Mouse (Mus musculus): ENCODE measurements around the gene Mrps5.
A peak's percentile ranks its signal among the peaks of the same experiment; 100 is the strongest.
"Not testable (repeated sequence)": the region's sequence is repeated elsewhere in the genome, so short reads cannot be mapped to it uniquely, and the experiment has no call there.

Gene Mrps5

GRCm38 (mm10) chr2:127586694-127587513, at the start of gene Mrps5, which contains the start of gene Zfp661:
Gene Mrps5 (plus strand): TSS chr2:127587222.
Gene Zfp661 (minus strand): TSS chr2:127587094.
- DNase-seq (ENCODE audit: low read depth, low spot score): peak; percentile 54

DNA sequence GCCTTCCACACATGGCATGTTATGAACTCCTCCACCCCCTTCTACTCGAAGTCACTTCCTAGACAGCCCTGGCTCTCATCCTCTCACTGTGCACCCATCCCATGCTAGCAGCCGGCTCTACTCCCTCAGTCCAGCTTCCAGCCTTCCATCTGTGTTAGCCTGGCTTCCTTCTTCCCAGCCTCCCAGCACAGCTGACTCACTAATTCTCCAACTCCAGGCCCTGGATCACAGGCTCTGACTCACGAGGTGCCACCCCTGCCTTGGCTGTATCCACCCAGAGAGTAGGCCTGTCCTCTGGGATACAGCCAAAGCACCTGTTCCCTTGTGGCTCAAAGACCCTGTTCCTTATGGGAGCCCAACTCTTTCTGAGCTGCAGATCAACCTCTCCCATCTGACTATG, 49.5 kb upstream of the Mrps5 start:
- peak; percentile 73 for DNase-seq (ENCODE audit: low read depth, low spot score)

GRCm38 (mm10) chr2:127539494-127539893, 47.5 kb upstream of the Mrps5 start:
- no peak for DNase-seq (ENCODE audit: low read depth, low spot score)

DNA sequence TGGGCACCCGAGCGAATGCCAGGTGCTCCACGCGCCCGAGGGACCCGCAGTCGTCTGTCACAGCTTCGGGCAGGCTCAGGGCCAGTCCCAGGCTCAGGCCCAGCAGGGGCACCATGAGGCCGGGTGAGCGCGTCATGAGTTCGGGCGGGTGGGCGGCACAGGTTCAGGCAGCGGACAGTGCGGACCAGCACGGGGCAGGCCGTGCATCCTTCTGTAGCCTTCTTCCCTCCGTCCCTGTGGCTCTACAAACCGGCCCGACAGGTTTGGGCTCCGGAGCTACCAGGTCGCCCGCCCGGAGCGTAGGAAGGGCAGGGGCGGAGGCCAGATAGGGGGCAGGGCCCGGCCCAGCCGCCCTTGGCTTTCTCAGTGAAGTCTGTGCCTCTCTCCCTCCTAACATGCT, 45.8 kb upstream of the Mrps5 start, which contains the start of gene Prom2:
Prom2 (minus strand) TSS at position 283 of the 400 bp plus-strand sequence.
- no peak for DNase-seq (ENCODE audit: low read depth, low spot score)

GRCm38 (mm10) chr2:127541697-127542096, 45.3 kb upstream of the Mrps5 start:
- DNase-seq (ENCODE audit: low read depth, low spot score): no peak

- DNase-seq (ENCODE audit: low read depth, low spot score): no peak
Observed at GRCm38 (mm10) chr2:127548342-127549074, 38.5 kb upstream of the Mrps5 start.

GRCm38 (mm10) chr2:127549711-127550110, 37.3 kb upstream of the Mrps5 start:
- DNase-seq (ENCODE audit: low read depth, low spot score): no peak

DNA sequence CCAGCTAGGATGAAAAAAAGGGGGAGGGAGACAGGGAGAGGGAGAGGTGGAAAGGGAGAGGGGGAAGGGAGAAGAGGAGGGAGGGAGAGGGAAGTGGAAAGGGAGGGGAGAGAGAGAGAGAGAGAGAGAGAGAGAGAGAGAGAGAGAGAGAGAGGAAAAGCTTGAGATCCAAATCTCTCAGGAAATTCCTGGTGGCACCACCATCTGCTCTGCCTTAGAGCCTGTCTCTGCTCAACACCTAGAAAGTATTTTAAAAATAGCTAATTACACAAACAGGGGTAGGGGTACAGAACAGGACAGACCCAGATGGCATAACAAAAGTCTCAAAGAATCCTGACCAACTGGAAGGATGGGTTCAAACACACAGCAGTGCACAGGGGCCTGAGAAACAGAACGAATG, 36.6 kb upstream of the Mrps5 start:
- no peak for DNase-seq (ENCODE audit: low read depth, low spot score)

DNA sequence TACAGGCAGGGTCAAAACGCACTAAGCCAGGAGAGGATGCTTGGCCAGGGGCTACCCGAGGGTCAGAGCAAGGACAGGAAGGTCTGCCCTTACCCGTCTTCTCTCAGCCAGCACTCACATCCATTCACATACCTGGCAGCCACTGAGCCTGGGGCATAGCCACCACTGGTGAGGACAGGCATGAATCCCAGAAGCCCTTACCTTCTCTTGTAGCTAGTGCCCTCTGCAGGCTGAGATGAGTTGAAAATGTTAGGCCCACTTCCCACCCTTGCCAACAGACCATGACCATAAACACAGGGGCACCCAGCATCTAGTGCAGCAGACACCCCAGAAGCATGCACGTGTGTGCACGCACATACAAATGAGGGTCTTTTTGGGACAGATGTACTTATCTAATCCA, 35.9 kb upstream of the Mrps5 start:
- no peak for DNase-seq (ENCODE audit: low read depth, low spot score)

DNA sequence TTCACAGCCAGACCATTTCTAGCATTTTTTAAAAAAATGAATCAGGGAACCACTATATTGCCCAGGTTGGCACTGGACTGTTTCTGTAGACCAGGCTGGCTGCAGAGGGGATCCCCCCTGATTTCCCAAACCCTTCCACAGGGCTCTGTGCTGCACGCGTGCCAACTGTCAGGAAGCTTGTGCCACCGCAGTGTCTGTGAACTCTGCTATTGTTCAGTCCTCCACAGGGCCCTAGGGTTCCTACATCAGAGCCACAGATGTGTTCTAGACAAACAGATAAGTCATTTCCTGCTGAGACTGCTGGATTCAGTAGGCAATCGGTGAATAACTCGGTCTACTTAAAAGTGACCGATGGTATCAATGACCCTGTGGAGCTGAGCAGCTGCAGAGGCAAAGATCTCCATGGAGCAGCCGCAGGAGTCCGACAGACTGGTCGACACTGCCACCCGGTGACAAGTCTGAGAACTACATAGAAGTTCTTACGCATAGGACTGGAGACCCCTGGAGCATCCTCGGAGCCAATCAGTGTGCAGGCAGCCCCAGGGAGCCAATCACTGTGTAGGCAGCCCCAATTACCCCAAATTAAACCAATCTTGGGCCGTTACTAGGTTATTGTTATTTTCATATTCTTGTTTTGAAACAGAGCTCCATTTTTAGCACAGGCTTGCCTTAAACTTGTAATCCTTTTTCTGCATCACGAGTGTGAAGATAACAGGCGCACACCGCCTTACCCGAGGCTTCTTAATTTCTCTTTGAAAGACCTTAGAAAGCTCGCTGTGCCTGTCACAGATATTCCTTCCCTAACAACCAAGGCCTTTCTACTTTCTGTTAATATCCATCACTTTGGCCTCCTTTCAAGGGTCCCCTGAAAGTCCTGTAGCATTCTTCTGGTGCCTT, 27.7 kb upstream of the Mrps5 start:
- peak; percentile 83 for DNase-seq (ENCODE audit: low read depth, low spot score)

- no peak for DNase-seq (ENCODE audit: low read depth, low spot score)
Observed at GRCm38 (mm10) chr2:127573322-127573721, 13.7 kb upstream of the Mrps5 start.

GRCm38 (mm10) chr2:127584436-127584858, 2.6 kb upstream of the Mrps5 start:
- DNase-seq (ENCODE audit: low read depth, low spot score): peak; percentile 95

- DNase-seq (ENCODE audit: low read depth, low spot score): no peak
Observed at GRCm38 (mm10) chr2:127587514-127587844, 457 bp downstream of the Mrps5 start.

DNA sequence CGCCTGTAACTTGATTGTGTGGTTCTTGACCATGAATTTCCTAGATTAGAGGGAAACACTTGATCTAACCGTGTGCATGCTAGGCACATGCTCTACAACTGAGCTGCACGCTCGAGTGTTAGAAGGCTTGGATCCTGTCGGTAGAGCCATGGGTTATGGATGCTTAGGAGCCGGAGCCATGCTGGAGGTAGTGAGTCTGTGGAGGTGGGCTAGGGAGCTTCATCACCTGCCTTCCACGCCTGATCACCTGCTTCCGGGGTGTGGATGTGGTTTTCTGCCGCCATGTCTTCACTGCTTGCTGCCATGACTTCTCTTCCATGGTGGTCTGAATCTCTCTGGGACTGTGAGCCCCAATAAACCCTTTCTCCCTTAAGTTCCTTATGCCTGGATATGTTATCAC, 1.9 kb downstream of the Mrps5 start:
- no peak for DNase-seq (ENCODE audit: low read depth, low spot score)

GRCm38 (mm10) chr2:127590204-127590603, 3.2 kb downstream of the Mrps5 start:
- no peak for DNase-seq (ENCODE audit: low read depth, low spot score)

- no peak for DNase-seq (ENCODE audit: low read depth, low spot score)
Observed at GRCm38 (mm10) chr2:127590840-127591239, 3.8 kb downstream of the Mrps5 start.

DNA sequence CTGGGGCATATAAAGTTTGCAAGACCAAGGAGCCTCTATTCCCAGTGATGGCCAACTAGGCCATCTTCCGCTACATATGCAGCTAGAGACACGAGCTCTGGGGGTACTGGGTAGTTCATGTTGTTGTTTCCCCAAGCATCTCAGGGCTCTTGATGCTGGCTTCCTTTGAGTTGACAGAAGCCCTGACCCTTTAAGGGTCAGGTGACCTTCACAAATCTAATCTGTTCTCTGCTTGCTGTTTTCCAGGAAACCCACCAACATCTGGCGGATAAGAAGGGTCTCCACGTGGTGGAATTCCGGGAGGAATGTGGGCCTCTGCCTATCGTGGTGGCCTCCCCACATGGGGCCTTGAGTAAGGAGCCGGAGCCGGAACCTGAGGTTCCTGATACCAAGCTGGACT, 16.4 kb downstream of the Mrps5 start:
- not testable (repeated sequence) for DNase-seq (ENCODE audit: low read depth, low spot score)

GRCm38 (mm10) chr2:127605203-127605602, 18.2 kb downstream of the Mrps5 start:
- DNase-seq (ENCODE audit: low read depth, low spot score): no peak

GRCm38 (mm10) chr2:127608234-127608633, 21.2 kb downstream of the Mrps5 start:
- peak; percentile 61 for DNase-seq (ENCODE audit: low read depth, low spot score)

DNA sequence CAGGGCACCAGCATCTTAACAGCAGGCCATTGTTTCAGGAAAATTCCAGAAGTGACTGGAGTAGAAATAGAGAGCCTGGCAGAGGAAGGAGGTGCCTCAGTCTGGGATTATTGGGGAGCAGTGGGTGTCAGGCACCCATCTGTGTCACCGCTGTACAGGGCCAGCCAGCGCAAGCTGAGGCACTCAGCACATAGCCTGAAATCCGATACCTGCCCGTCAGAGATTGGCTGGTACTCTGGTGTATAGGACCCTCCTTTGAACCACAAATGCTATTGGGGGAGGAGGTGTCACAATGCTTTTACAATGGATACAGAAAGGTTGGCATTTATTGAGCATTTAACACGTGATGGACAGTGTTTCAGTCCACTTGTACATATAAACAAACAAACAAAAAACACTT, 22.0 kb downstream of the Mrps5 start:
- DNase-seq (ENCODE audit: low read depth, low spot score): no peak

GRCm38 (mm10) chr2:127611386-127611785, 24.4 kb downstream of the Mrps5 start:
- DNase-seq (ENCODE audit: low read depth, low spot score): no peak

DNA sequence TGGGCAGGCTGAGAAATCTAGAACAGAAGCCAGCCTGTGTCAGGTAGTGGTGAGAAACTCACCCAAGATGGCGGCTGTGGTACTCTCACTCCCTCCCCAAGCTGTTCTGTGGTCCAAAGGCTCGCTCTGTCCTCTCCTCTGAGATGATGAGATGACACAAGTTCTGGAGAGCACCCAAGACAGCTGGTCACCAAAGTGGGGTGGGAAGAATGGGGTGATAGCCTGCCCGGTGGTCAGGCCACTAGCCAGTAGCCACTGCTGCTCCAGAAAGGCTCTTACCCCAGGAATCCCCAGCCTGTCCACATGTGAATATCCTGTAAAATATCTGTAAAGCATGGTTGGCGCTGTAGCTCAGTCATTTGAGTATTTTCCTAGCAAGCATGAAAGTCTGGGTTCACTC, 25.3 kb downstream of the Mrps5 start:
- peak; percentile 42 for DNase-seq (ENCODE audit: low read depth, low spot score)

Measured in telencephalon, adult 2 months (tissue).